Mouse (Mus musculus) limb, embryonic 12.5 days (tissue): ENCODE data around the gene Irak3. TPM values are rescaled to one million over a fixed set of nuclear protein-coding genes. Genes with fewer than 3 reads are reported as not detected.

Experiments used
- ATAC-seq: fragments of 200-750 bp; cut with Nextera tagmentation; 2 replicates; pipeline ENCODE4 v1.8.0; 2017; ENCODE audit warnings: low read depth, moderate TSS enrichment; ENCODE audit not compliant: insufficient number of reproducible peaks, insufficient read depth, low FRiP score, low TSS enrichment
- H3K27ac ChIP-seq: fragments of 300-500 bp; sonication (generic); 2 replicates; pipeline ENCODE4 v1.5.1; 2016; ENCODE audit warnings: mild to moderate bottlenecking, moderate library complexity
- H3K27me3 ChIP-seq: fragments of 300-500 bp; sonication (generic); 2 replicates; pipeline ENCODE4 v1.6.1; 2016; ENCODE audit warnings: mild to moderate bottlenecking, moderate library complexity
- H3K36me3 ChIP-seq: fragments of 300-500 bp; sonication (generic); 2 replicates; pipeline ENCODE4 v1.6.1; 2016; ENCODE audit warnings: mild to moderate bottlenecking, moderate library complexity
- H3K4me1 ChIP-seq: fragments of 300-500 bp; sonication (generic); replicated peaks from 2 replicates; pipeline ENCODE4 v1.6.1; 2016
- H3K4me2 ChIP-seq: fragments of 300-500 bp; sonication (generic); 2 replicates; pipeline ENCODE4 v1.6.1; 2016; ENCODE audit warnings: mild to moderate bottlenecking, moderate library complexity
- H3K4me3 ChIP-seq: fragments of 300-500 bp; sonication (generic); replicated peaks from 2 replicates; pipeline ENCODE4 v1.5.1; 2016; ENCODE audit warnings: mild to moderate bottlenecking
- H3K9ac ChIP-seq: fragments of 300-500 bp; sonication (generic); replicated peaks from 2 replicates; pipeline ENCODE4 v1.6.1; 2016; ENCODE audit warnings: mild to moderate bottlenecking, moderate library complexity
- H3K9me3 ChIP-seq: fragments of 300-500 bp; sonication (generic); 2 replicates; pipeline ENCODE4 v1.6.1; 2016; ENCODE audit warnings: mild to moderate bottlenecking, moderate library complexity
- WGBS: fragments of 180-500 bp; shearing (Covaris S2); methylation state at CpG from one replicate; pipeline ENCODE4 v1.1.7; 2016; 5-methylcytosine and 5-hydroxymethylcytosine counted together
- polyA plus RNA-seq: library from polyadenylated mRNA; unstranded; fragments of >200 nt; fragmentation: Nextera tagmentation; extraction: Ambion mirVana; gene quantifications from 2 replicates; pipeline ENCODE4 v1.2.1, GENCODE M21; 2016

The Irak3 gene
- polyA plus RNA-seq, 1 experiment from 2014 or later, result 1.0 TPM

DNA sequence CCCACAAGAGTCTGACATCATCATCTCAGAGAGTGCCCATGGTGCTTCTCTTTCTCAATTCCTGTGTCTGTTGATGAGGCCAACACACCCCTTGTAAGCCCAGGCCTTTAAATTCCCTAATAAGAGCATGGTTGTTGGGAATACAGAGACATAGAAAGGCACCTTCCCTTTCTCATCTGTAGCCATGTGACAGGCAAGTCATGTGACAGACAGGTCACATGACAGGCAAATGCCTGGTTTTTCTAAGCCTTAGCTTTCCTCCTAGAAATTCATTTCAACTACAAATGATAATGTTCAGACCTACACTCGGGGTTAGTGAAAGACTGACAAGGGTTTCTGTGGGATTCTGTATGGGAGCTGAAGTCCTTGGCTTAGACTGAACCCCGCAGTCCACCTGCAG, 48.0 kb downstream of the Irak3 start:
- H3K36me3 ChIP-seq, result no peaks in the 10 kb centered on the region
- no peak overlapping the region for H3K4me3 ChIP-seq
- H3K4me2 ChIP-seq, result no peak overlapping the region
- H3K27ac ChIP-seq, result no peak overlapping the region
- no peak for ATAC-seq
- H3K27me3 ChIP-seq, result no peaks in the 10 kb centered on the region
- H3K9me3 ChIP-seq, result peaks cover 9% of the 10 kb centered on the region
- no peak overlapping the region for H3K9ac ChIP-seq
- WGBS, result 88% methylated on average over 2 of the region's 2 CpGs
- no peaks in the 10 kb centered on the region for H3K4me1 ChIP-seq

DNA sequence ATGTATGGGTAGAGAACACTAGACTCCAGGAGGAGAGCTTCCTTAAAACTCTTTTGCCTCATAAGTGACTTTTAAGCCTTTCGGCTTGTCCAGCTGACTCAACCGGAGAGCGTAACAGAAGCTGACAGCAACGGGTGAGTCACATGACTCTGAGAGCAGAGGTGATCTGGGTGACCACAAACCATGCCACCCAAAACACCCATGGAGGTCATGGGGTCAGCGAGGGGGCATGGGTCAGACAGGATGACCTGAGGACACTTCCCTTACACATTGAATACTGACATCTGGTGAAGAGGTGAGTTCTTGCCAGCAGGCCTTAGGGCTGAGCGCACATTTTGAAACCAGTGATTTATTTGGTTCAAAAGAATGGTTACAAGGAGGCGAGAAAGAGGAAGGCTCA, 50.3 kb downstream of the Irak3 start:
- WGBS, result 88% methylated on average over 7 of the region's 7 CpGs
- H3K9me3 ChIP-seq, result peaks cover 9% of the 10 kb centered on the region
- no peaks in the 10 kb centered on the region for H3K27me3 ChIP-seq
- H3K27ac ChIP-seq, result no peak overlapping the region
- H3K36me3 ChIP-seq, result no peaks in the 10 kb centered on the region
- H3K4me2 ChIP-seq, result no peak overlapping the region
- ATAC-seq, result no peak
- H3K4me3 ChIP-seq, result no peak overlapping the region
- no peak overlapping the region for H3K9ac ChIP-seq
- no peaks in the 10 kb centered on the region for H3K4me1 ChIP-seq

GRCm38 (mm10) chr10:120140916-120141516, 60.9 kb downstream of the Irak3 start:
- Histone ChIP-seq H3K9me3 (peaks cover 17% of the 10 kb centered on the region), H3K4me2 (no peak overlapping the region), H3K4me1 (no peaks in the 10 kb centered on the region), H3K4me3 (no peak overlapping the region), H3K36me3 (0 out of 2 replicates have a peak, but pooled peaks cover 3% of the 10 kb centered on the region), H3K9ac (no peak overlapping the region), H3K27ac (no peak overlapping the region), H3K27me3 (no peaks in the 10 kb centered on the region)
- WGBS, result 79% methylated on average over 10 of the region's 10 CpGs
- no peak for ATAC-seq

DNA sequence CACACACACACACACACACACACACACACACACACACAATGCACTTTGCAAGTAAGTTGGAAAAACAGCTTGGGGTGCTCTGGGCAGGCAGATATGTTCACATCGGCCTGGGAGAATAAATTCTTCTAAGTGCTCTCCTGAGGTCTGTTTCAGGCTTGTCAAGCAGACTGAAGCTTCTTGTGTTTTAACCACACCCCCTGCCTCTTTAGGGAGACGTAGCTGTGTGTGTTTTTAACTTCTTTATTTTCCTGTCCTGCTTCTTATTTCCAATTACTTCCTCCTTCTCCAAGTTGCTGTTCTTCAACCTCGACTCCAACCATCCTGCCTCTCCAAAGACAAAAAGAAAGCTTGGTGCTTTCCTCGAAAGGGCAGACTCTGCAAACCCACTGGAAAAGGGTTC, 61.7 kb downstream of the Irak3 start:
- H3K4me3 ChIP-seq, result no peak overlapping the region

DNA sequence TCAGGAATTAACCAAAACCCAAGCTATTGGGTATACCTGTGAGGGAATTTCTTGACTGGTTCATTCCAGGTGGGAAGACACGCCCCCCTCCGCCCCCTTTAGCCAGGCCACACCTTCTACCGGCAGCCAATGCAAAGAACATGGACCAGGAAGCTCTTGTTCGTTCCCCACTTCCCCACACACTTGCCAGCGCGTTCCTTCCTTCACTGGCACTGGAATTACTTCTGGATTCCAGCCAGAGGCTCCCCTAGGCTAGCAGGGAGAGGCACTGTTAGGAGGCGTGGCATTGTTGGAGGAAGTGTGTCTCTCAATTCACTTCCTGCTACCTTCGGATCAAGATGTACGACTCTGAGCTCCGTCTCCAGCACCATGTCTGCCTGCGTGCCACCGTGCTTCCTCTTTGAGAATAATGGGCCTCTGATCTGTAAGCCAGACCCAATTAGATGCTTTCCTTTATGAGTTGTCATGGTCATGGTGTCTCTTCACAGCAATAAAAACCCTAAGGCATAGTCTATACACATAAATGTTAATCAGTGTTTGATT, 65.8 kb downstream of the Irak3 start:
- Histone ChIP-seq H3K27me3 (no peaks in the 10 kb centered on the region; the same call in 1 of the 2 replicates), H3K27ac (no peak overlapping the region), H3K4me1 (peaks cover 16% of the 10 kb centered on the region), H3K36me3 (no peaks in the 10 kb centered on the region), H3K9me3 (no peaks in the 10 kb centered on the region), H3K9ac (no peak overlapping the region), H3K4me2 (no peak overlapping the region), H3K4me3 (no peak overlapping the region)
- ATAC-seq, result no peak
- 82% methylated on average over 12 of the region's 12 CpGs for WGBS

More for the DNA sequence above, 61.7 kb downstream of the Irak3 start:
- no peaks in the 10 kb centered on the region for H3K4me1 ChIP-seq
- no peak for ATAC-seq
- H3K27ac ChIP-seq, result no peak overlapping the region
- WGBS, result 74% methylated on average over 4 of the region's 4 CpGs
- no peaks in the 10 kb centered on the region for H3K27me3 ChIP-seq
- H3K36me3 ChIP-seq, result 0 out of 2 replicates have a peak, but pooled peaks cover 3% of the 10 kb centered on the region
- peaks cover 17% of the 10 kb centered on the region for H3K9me3 ChIP-seq
- H3K9ac ChIP-seq, result no peak overlapping the region
- H3K4me2 ChIP-seq, result no peak overlapping the region

- Histone ChIP-seq H3K27ac (no peak overlapping the region), H3K9ac (no peak overlapping the region), H3K27me3 (no peaks in the 10 kb centered on the region; the same call in 1 of the 2 replicates), H3K9me3 (0 out of 2 replicates have a peak, but pooled peaks cover 5% of the 10 kb centered on the region), H3K4me3 (no peak overlapping the region), H3K4me2 (peak overlapping the region; percentile 28; the same call in 1 of the 2 replicates), H3K36me3 (no peaks in the 10 kb centered on the region), H3K4me1 (peaks cover 19% of the 10 kb centered on the region)
- ATAC-seq, result no peak
- WGBS, result 30% methylated on average over 11 of the region's 11 CpGs
Measured at GRCm38 (mm10) chr10:120133697-120134096, 68.2 kb downstream of the Irak3 start.

GRCm38 (mm10) chr10:120130621-120131020, 71.3 kb downstream of the Irak3 start:
- H3K27me3 ChIP-seq, result no peaks in the 10 kb centered on the region; the same call in 1 of the 2 replicates
- 0 out of 2 replicates have a peak, but pooled peaks cover 5% of the 10 kb centered on the region for H3K9me3 ChIP-seq
- no peak overlapping the region for H3K9ac ChIP-seq
- H3K4me3 ChIP-seq, result no peak overlapping the region
- 70% methylated on average over 16 of the region's 16 CpGs for WGBS
- H3K4me1 ChIP-seq, result peaks cover 22% of the 10 kb centered on the region
- no peaks in the 10 kb centered on the region for H3K36me3 ChIP-seq
- H3K27ac ChIP-seq, result no peak overlapping the region
- H3K4me2 ChIP-seq, result no peak overlapping the region
- no peak for ATAC-seq

DNA sequence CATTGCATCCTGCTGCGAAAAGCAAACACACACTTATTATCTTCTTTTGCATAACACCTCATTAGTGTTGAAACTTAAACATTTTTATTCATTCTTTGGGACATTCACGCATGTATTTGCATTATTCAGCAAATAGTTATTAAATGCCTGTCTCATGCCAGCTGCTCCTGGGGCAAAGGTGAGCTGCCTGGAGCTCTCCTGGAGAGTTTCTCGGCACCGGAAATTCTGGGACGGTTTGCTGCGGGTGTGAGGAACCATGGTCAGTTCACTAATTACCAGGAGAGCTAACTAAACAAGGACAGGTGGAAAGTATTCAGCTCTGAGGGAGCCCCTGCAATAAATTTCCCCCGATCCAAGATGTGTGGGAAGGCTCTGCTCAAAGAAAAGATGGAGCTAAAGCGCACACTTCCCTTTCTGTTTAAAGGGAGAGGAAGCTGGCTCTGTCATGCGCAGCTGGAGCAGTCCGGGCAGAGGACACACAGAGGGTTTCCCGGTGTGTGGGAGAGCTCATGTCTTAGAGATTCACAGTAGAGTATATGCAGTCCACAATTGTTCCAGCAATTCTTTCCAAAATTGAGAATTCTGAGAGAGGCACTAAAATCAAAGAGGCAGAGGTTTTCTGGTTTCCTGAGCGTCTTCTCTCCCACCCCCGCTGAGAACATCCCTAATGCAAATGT, 73.2 kb downstream of the Irak3 start:
- peaks cover 10% of the 10 kb centered on the region for H3K4me1 ChIP-seq
- H3K27me3 ChIP-seq, result no peaks in the 10 kb centered on the region; the same call in 1 of the 2 replicates
- no peak overlapping the region for H3K4me3 ChIP-seq
- no peaks in the 10 kb centered on the region for H3K36me3 ChIP-seq
- 31% methylated on average over 13 of the region's 13 CpGs for WGBS
- no peak for ATAC-seq
- H3K27ac ChIP-seq, result no peak overlapping the region
- peak overlapping the region; percentile 15; the same call in 1 of the 2 replicates for H3K4me2 ChIP-seq
- no peak overlapping the region for H3K9ac ChIP-seq
- H3K9me3 ChIP-seq, result 0 out of 2 replicates have a peak, but pooled peaks cover 5% of the 10 kb centered on the region

DNA sequence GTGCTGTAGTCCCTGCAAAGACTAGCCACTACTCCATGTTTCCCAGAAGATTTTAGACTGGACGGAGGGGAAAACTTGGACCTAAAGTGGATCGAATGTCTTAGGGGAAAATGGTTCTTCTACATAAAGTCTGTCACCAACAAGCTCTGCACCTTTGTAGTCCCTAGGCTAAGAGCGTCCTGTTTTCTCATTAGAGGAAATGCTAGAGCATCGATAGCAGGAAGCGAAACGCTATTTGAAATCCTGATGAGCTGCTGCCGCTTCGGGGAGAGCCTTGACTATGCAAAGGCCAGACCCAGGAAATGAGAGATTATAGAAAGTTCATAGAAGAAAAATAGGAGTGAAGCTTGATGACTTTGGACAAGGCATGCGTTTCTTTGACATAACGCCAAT, 76.5 kb downstream of the Irak3 start:
- 0 out of 2 replicates have a peak, but pooled peaks cover 5% of the 10 kb centered on the region for H3K9me3 ChIP-seq
- H3K4me3 ChIP-seq, result no peak overlapping the region
- no peaks in the 10 kb centered on the region for H3K27me3 ChIP-seq
- no peak overlapping the region for H3K4me2 ChIP-seq
- no peak overlapping the region for H3K9ac ChIP-seq
- no peak overlapping the region for H3K27ac ChIP-seq
- peaks cover 5% of the 10 kb centered on the region; the same call in 1 of the 2 replicates for H3K4me1 ChIP-seq
- ATAC-seq, result no peak
- 75% methylated on average over 10 of the region's 10 CpGs for WGBS
- no peaks in the 10 kb centered on the region for H3K36me3 ChIP-seq

DNA sequence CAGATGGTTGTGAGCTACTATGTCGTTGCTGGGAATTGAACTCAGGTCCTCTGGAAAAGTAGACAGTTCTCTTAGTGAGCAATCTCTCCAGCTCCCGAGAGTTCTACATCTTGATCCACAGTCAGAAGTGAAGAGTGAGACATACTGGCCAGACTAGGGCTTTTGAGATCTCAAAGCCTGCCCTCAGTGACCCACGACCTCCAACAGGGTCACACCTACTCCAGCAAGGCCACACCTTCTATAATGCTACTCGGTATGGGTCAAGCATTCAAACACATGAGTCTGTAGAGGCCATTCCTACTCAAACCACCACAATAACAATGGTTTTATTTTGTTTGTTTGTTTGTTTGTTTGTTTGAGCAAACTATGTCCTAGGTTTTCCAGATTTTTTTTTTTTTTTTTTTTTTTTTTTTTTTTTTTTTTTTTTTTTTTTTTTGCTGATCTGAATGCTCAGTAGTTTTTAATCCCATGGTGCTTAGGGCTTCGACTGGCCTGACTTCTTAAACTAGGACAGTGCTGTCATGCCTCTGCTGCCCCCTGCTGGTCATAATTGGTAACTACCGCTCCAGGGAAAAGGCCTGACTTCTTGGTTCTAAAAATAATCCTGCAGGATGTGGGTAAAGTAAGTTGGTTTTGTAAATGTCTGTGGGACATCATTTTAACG, 77.0 kb downstream of the Irak3 start:
- H3K27ac ChIP-seq, result no peak overlapping the region
- no peaks in the 10 kb centered on the region for H3K27me3 ChIP-seq
- H3K4me3 ChIP-seq, result no peak overlapping the region
- no peak for ATAC-seq
- no peaks in the 10 kb centered on the region for H3K36me3 ChIP-seq
- no peak overlapping the region for H3K4me2 ChIP-seq
- no peak overlapping the region for H3K9ac ChIP-seq
- 52% methylated on average over 7 of the region's 7 CpGs for WGBS
- 0 out of 2 replicates have a peak, but pooled peaks cover 3% of the 10 kb centered on the region for H3K9me3 ChIP-seq
- peaks cover 5% of the 10 kb centered on the region; the same call in 1 of the 2 replicates for H3K4me1 ChIP-seq

DNA sequence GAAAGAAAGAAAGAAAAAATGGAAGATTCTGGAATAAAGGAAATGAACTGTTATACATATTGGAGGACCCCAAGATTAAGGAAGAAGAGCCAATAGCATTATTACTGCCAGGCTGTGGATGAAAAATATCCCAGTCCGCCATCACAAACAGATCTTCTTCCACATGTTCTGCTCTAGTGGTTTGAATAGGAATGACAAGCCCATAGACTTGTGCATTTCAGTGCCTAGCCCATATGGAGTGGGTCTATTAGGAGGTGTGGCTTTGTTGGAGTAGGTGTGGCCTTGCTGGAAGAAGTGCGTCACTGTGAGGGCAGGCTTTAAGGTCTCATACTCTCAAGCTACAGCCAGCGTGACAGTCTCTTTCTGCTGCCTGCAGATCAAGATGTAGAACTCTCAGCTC, 78.2 kb downstream of the Irak3 start:
- no peaks in the 10 kb centered on the region for H3K9me3 ChIP-seq
- no peak for ATAC-seq
- H3K36me3 ChIP-seq, result no peaks in the 10 kb centered on the region
- H3K4me3 ChIP-seq, result no peak overlapping the region
- no peak overlapping the region for H3K4me2 ChIP-seq
- no peaks in the 10 kb centered on the region for H3K27me3 ChIP-seq
- H3K9ac ChIP-seq, result no peak overlapping the region
- H3K27ac ChIP-seq, result no peak overlapping the region
- peaks cover 2% of the 10 kb centered on the region; the same call in 1 of the 2 replicates for H3K4me1 ChIP-seq
- WGBS, result 88% methylated on average over 3 of the region's 3 CpGs
